Mouse (Mus musculus): ENCODE results near the gene Coq7. TPM values are rescaled to one million over a fixed set of nuclear protein-coding genes. Genes with fewer than 3 reads are reported as not detected.
A peak's percentile ranks its signal among the peaks of the same experiment; 100 is the strongest.

Gene Coq7
- polyA plus RNA-seq (2014; fragmentation: Nextera tagmentation; extraction: Ambion mirVana): 204 and 206 TPM in 2 replicates

GRCm38 (mm10) chr7:118533178-118533578 lies at the start of gene Coq7:
Gene Coq7, minus strand, starts transcription at chr7:118533356.
- H3K36me3 ChIP-seq (ENCODE audit: control insufficient read depth, insufficient read depth, low read length): peaks cover 11% of the 10 kb centered on the region
- H3K9me3 ChIP-seq (ENCODE audit: control insufficient read depth, low read length): no peaks in the 10 kb centered on the region
- H3K4me3 ChIP-seq (ENCODE audit: control insufficient read depth in 1 of 2, insufficient read depth in 1 of 2, low read depth in 1 of 2, low read length in 2 of 2): peak within 1 kb of the TSS; percentile 71 to 91
- no peaks in the 10 kb centered on the region for H3K27me3 ChIP-seq (ENCODE audit: control insufficient read depth, insufficient read depth, low read length)
- peak; percentile 99 for ATAC-seq (ENCODE audit: insufficient number of reproducible peaks, insufficient read depth, low FRiP score, low read depth)
- peak within 1 kb of the TSS; percentile 76 for H3K4me2 ChIP-seq (ENCODE audit: low read length)
- H3K4me1 ChIP-seq (ENCODE audit: control insufficient read depth in 2 of 2, insufficient read depth in 2 of 2, low read length in 2 of 2): peaks cover 0 to 3% of the 10 kb centered on the region in 2 experiments; a peak in 1 of 4 replicates
- peak within 1 kb of the TSS; percentile 93 for H3K9ac ChIP-seq (ENCODE audit: low read length)
- H3K27ac ChIP-seq (replicated peaks in 1 of 2; ENCODE audit: control insufficient read depth in 1 of 2, insufficient read depth in 1 of 2, low read depth in 2 of 2, low read length in 2 of 2): peak within 1 kb of the TSS; percentile 98 to 100
- WGBS: under 1% methylated on average over 31 of the region's 31 CpGs

DNA sequence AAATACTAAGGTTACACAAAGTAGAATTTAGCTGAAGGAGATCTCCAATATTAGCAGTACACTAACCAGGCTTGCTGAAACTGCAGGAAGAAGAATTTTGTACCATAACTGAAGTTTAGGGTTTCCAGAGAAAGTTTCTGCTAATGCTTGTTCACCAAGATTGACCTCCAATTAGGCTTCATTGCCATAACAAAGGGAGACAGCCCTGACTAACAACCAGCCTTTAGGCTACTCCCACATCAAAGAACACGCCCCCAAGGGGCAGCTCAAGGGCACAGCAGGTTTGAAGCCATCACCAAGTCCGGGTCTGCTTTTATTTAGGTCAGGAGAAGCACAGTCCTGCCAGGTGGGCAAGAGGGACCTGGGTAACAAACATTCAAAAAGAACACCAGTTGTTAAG lies 46.8 kb upstream of the Coq7 start:
- no peak overlapping the region for H3K4me2 ChIP-seq (ENCODE audit: low read length)
- peaks cover 10% of the 10 kb centered on the region for H3K27me3 ChIP-seq (ENCODE audit: control insufficient read depth, insufficient read depth, low read length)
- no peaks in the 10 kb centered on the region for H3K36me3 ChIP-seq (ENCODE audit: control insufficient read depth, insufficient read depth, low read length)
- no peak overlapping the region for H3K4me3 ChIP-seq (ENCODE audit: control insufficient read depth in 1 of 2, insufficient read depth in 1 of 2, low read depth in 1 of 2, low read length in 2 of 2)
- H3K4me1 ChIP-seq (ENCODE audit: control insufficient read depth in 2 of 2, insufficient read depth in 2 of 2, low read length in 2 of 2): peaks cover 14 to 18% of the 10 kb centered on the region in 2 experiments
- H3K27ac ChIP-seq (replicated peaks in 1 of 2; ENCODE audit: control insufficient read depth in 1 of 2, insufficient read depth in 1 of 2, low read depth in 2 of 2, low read length in 2 of 2): no peak overlapping the region
- 68% methylated on average over 2 of the region's 2 CpGs for WGBS
- no peak overlapping the region for H3K9ac ChIP-seq (ENCODE audit: low read length)
- H3K9me3 ChIP-seq (ENCODE audit: control insufficient read depth, low read length): peaks cover 8% of the 10 kb centered on the region; the same call in 1 of the 2 replicates
- ATAC-seq (ENCODE audit: insufficient number of reproducible peaks, insufficient read depth, low FRiP score, low read depth): no peak

DNA sequence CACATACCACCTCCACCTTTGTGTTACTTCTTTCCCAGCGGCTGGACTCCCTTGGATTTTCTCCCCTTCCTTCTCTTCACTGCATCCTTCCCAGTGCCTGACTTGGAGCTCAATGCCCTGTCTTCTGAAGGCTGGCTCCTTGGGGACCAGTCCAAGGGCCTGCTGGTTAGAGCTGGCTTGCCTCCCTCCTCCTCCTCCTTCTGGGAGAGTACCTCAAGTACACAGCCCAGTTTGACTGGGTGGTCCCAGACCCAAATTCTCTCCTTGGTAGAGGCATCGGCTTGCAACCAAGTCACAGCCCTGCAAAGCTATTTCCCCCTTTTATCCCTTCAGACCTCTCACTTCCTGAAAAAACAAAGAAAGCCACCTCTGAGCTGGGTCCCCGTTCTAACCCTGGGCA lies 45.1 kb upstream of the Coq7 start:
- H3K27ac ChIP-seq (replicated peaks in 1 of 2; ENCODE audit: control insufficient read depth in 1 of 2, insufficient read depth in 1 of 2, low read depth in 2 of 2, low read length in 2 of 2): 0 out of 4 replicates have a peak overlapping the region, but pooled peaks of 1 of the 2 experiments have one; percentile 4
- no peak overlapping the region for H3K9ac ChIP-seq (ENCODE audit: low read length)
- WGBS: 37% methylated on average over 3 of the region's 3 CpGs
- ATAC-seq (ENCODE audit: insufficient number of reproducible peaks, insufficient read depth, low FRiP score, low read depth): no peak
- H3K27me3 ChIP-seq (ENCODE audit: control insufficient read depth, insufficient read depth, low read length): peaks cover 10% of the 10 kb centered on the region
- H3K9me3 ChIP-seq (ENCODE audit: control insufficient read depth, low read length): peaks cover 8% of the 10 kb centered on the region; the same call in 1 of the 2 replicates
- no peak overlapping the region for H3K4me2 ChIP-seq (ENCODE audit: low read length)
- H3K4me3 ChIP-seq (ENCODE audit: control insufficient read depth in 1 of 2, insufficient read depth in 1 of 2, low read depth in 1 of 2, low read length in 2 of 2): no peak overlapping the region
- H3K4me1 ChIP-seq (ENCODE audit: control insufficient read depth in 2 of 2, insufficient read depth in 2 of 2, low read length in 2 of 2): peaks cover 8 to 11% of the 10 kb centered on the region in 2 experiments
- H3K36me3 ChIP-seq (ENCODE audit: control insufficient read depth, insufficient read depth, low read length): no peaks in the 10 kb centered on the region

DNA sequence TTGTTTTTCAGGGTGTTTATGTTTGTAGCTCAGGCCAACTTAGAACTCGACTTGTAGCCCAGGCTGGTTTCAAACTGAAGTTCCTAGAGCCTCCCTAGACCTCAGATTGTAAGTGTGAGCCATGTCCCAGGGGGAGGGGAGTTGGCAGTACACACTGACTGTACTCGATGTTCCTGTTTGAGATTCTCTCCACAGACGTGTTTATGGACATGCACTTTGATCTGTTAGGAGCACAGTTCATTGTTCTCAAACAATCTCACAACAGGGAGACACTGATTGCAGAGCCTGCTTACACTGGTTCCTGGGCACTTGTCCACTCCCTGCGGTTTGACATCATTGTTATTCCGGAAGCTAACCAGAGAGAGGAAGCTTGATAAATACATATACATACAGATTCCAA lies 38.9 kb upstream of the Coq7 start:
- H3K4me3 ChIP-seq (ENCODE audit: control insufficient read depth in 1 of 2, insufficient read depth in 1 of 2, low read depth in 1 of 2, low read length in 2 of 2): no peak overlapping the region
- 53% methylated on average over 5 of the region's 5 CpGs for WGBS
- no peaks in the 10 kb centered on the region for H3K4me1 ChIP-seq (ENCODE audit: control insufficient read depth in 2 of 2, insufficient read depth in 2 of 2, low read length in 2 of 2)
- no peaks in the 10 kb centered on the region for H3K9me3 ChIP-seq (ENCODE audit: control insufficient read depth, low read length)
- 0 out of 2 replicates have a peak, but pooled peaks cover 3% of the 10 kb centered on the region for H3K27me3 ChIP-seq (ENCODE audit: control insufficient read depth, insufficient read depth, low read length)
- H3K4me2 ChIP-seq (ENCODE audit: low read length): no peak overlapping the region
- ATAC-seq (ENCODE audit: insufficient number of reproducible peaks, insufficient read depth, low FRiP score, low read depth): no peak
- no peak overlapping the region for H3K27ac ChIP-seq (replicated peaks in 1 of 2; ENCODE audit: control insufficient read depth in 1 of 2, insufficient read depth in 1 of 2, low read depth in 2 of 2, low read length in 2 of 2)
- no peaks in the 10 kb centered on the region for H3K36me3 ChIP-seq (ENCODE audit: control insufficient read depth, insufficient read depth, low read length)
- no peak overlapping the region for H3K9ac ChIP-seq (ENCODE audit: low read length)

- H3K9me3 ChIP-seq (ENCODE audit: control insufficient read depth, low read length): no peaks in the 10 kb centered on the region
- 63% methylated on average over 5 of the region's 5 CpGs for WGBS
- no peak overlapping the region for H3K27ac ChIP-seq (replicated peaks in 1 of 2; ENCODE audit: control insufficient read depth in 1 of 2, insufficient read depth in 1 of 2, low read depth in 2 of 2, low read length in 2 of 2)
- H3K4me1 ChIP-seq (ENCODE audit: control insufficient read depth in 2 of 2, insufficient read depth in 2 of 2, low read length in 2 of 2): no peaks in the 10 kb centered on the region
- H3K27me3 ChIP-seq (ENCODE audit: control insufficient read depth, insufficient read depth, low read length): 0 out of 2 replicates have a peak, but pooled peaks cover 3% of the 10 kb centered on the region
- no peak for ATAC-seq (ENCODE audit: insufficient number of reproducible peaks, insufficient read depth, low FRiP score, low read depth)
- no peak overlapping the region for H3K4me2 ChIP-seq (ENCODE audit: low read length)
- H3K36me3 ChIP-seq (ENCODE audit: control insufficient read depth, insufficient read depth, low read length): no peaks in the 10 kb centered on the region
- no peak overlapping the region for H3K9ac ChIP-seq (ENCODE audit: low read length)
- no peak overlapping the region for H3K4me3 ChIP-seq (ENCODE audit: control insufficient read depth in 1 of 2, insufficient read depth in 1 of 2, low read depth in 1 of 2, low read length in 2 of 2)
These were observed 38.2 kb upstream of the Coq7 start for GRCm38 (mm10) chr7:118571350-118571749.

DNA sequence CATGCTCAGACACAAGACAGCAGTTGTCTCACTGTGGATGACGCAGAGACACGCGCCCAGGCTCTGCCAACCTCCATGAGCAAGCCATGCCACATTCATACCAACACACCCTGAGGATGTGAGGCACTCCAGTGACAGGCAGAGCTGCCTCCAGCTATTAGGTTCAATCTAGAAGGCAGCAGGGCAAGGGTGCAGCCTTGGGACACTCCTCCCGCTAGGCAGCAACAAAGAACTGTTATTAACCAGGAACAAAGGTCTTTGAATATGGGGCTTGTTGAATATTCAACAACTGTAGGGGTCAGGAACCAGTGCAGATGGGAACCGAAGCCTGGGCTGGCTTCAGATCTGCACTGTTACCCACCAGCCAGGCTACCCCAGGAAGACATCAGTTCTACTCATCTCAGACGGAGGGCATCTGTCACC lies 36.0 kb upstream of the Coq7 start:
- Histone ChIP-seq H3K9me3 (ENCODE audit: control insufficient read depth, low read length) (no peaks in the 10 kb centered on the region), H3K27me3 (ENCODE audit: control insufficient read depth, insufficient read depth, low read length) (0 out of 2 replicates have a peak, but pooled peaks cover 3% of the 10 kb centered on the region), H3K27ac (replicated peaks in 1 of 2; ENCODE audit: control insufficient read depth in 1 of 2, insufficient read depth in 1 of 2, low read depth in 2 of 2, low read length in 2 of 2) (no peak overlapping the region), H3K4me1 (ENCODE audit: control insufficient read depth in 2 of 2, insufficient read depth in 2 of 2, low read length in 2 of 2) (no peaks in the 10 kb centered on the region), H3K4me2 (ENCODE audit: low read length) (no peak overlapping the region), H3K9ac (ENCODE audit: low read length) (no peak overlapping the region), H3K36me3 (ENCODE audit: control insufficient read depth, insufficient read depth, low read length) (no peaks in the 10 kb centered on the region), H3K4me3 (ENCODE audit: control insufficient read depth in 1 of 2, insufficient read depth in 1 of 2, low read depth in 1 of 2, low read length in 2 of 2) (no peak overlapping the region)
- 81% methylated on average over 6 of the region's 6 CpGs for WGBS
- ATAC-seq (ENCODE audit: insufficient number of reproducible peaks, insufficient read depth, low FRiP score, low read depth): no peak

DNA sequence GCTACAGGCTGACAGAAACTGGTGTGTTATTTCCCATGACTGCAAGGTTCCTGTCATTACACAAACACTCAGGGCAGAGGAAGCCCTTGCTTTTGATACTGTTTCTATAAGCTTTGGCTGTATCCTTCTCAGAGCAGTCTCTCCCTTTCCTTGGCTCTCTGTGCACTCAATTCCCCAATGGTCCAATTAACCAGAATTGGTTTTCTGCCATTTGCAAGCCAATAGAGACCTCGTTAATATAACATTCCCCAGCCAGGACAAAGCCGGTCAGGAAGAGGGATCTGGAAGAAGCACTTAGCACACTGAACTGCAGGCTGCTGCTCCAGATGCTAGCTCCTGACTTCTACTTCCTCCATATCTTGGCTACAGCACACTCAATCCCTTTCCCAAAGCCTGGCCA lies 21.1 kb upstream of the Coq7 start:
- 80% methylated on average over 2 of the region's 2 CpGs for WGBS
- H3K27me3 ChIP-seq (ENCODE audit: control insufficient read depth, insufficient read depth, low read length): no peaks in the 10 kb centered on the region
- H3K36me3 ChIP-seq (ENCODE audit: control insufficient read depth, insufficient read depth, low read length): no peaks in the 10 kb centered on the region
- no peak overlapping the region for H3K4me3 ChIP-seq (ENCODE audit: control insufficient read depth in 1 of 2, insufficient read depth in 1 of 2, low read depth in 1 of 2, low read length in 2 of 2)
- no peak overlapping the region for H3K27ac ChIP-seq (replicated peaks in 1 of 2; ENCODE audit: control insufficient read depth in 1 of 2, insufficient read depth in 1 of 2, low read depth in 2 of 2, low read length in 2 of 2)
- peaks cover 7% of the 10 kb centered on the region; the same call in 1 of the 2 replicates for H3K9me3 ChIP-seq (ENCODE audit: control insufficient read depth, low read length)
- H3K4me2 ChIP-seq (ENCODE audit: low read length): no peak overlapping the region
- H3K4me1 ChIP-seq (ENCODE audit: control insufficient read depth in 2 of 2, insufficient read depth in 2 of 2, low read length in 2 of 2): no peaks in the 10 kb centered on the region
- H3K9ac ChIP-seq (ENCODE audit: low read length): no peak overlapping the region
- no peak for ATAC-seq (ENCODE audit: insufficient number of reproducible peaks, insufficient read depth, low FRiP score, low read depth)

DNA sequence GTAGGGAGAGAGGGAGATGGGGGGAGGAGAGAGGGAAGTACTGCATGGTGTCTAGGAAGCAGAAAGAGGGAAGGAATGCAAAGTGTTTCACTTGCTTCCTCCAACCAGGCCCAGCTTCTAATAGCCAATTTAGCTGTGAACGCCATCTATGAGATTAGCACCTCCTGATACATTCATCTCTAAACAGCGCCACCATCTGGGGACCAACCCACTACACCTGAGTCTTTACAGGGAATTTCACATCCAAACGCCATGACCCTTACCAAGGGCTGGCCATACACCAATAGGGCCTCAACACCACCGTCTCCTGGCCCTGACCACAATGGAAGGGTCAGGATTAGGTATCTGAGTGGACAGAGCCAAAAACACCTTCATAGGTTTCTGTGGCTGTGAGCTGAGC lies 20.7 kb upstream of the Coq7 start:
- H3K27ac ChIP-seq (replicated peaks in 1 of 2; ENCODE audit: control insufficient read depth in 1 of 2, insufficient read depth in 1 of 2, low read depth in 2 of 2, low read length in 2 of 2): no peak overlapping the region
- peaks cover 7% of the 10 kb centered on the region; the same call in 1 of the 2 replicates for H3K9me3 ChIP-seq (ENCODE audit: control insufficient read depth, low read length)
- H3K4me2 ChIP-seq (ENCODE audit: low read length): no peak overlapping the region
- H3K27me3 ChIP-seq (ENCODE audit: control insufficient read depth, insufficient read depth, low read length): no peaks in the 10 kb centered on the region
- H3K4me3 ChIP-seq (ENCODE audit: control insufficient read depth in 1 of 2, insufficient read depth in 1 of 2, low read depth in 1 of 2, low read length in 2 of 2): no peak overlapping the region
- H3K36me3 ChIP-seq (ENCODE audit: control insufficient read depth, insufficient read depth, low read length): no peaks in the 10 kb centered on the region
- no peak overlapping the region for H3K9ac ChIP-seq (ENCODE audit: low read length)
- no peak for ATAC-seq (ENCODE audit: insufficient number of reproducible peaks, insufficient read depth, low FRiP score, low read depth)
- WGBS: 66% methylated on average over 4 of the region's 4 CpGs
- no peaks in the 10 kb centered on the region for H3K4me1 ChIP-seq (ENCODE audit: control insufficient read depth in 2 of 2, insufficient read depth in 2 of 2, low read length in 2 of 2)
